Mouse (Mus musculus) ES-Bruce4 (cell line): ENCODE results near the gene Dexi.

Experiments
- CTCF ChIP-seq: IDR thresholded peaks from one replicate; pipeline ENCODE4 v1.8.1; 2011; ENCODE audit warnings: low read depth, low read length
- POLR2A ChIP-seq: IDR thresholded peaks from one replicate; pipeline ENCODE4 v1.8.1; 2011; ENCODE audit warnings: low read length; ENCODE audit not compliant: insufficient read depth

DNA sequence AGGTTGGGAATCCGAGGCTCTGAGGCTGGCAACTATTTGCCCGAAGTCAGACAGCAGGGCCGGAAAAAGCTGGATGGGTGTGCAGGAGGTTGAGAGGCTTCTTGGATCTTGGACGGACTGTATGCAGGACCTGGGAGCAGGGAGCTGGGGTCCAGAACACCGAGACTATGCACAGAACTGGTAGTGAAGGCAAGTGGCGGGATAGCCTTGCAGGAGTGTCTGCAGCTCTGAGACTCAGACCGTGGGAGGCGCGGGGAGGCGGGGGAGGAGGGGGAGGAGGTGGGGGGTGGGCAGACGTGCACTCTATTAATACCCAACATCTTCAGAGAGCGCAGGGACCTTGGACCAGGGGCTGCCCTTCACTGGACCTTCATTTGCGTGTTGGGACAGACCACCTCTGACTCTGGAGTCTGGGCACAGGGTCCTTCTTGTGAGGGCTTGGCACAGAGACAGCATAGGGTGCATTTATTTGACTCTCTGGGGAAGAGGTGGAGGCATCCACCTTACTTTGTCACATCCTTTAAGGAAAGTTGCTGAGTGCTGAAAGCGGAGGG, 52.9 kb downstream of the Dexi start:
- TF ChIP-seq CTCF (no peak), POLR2A (no peak)
